Mouse (Mus musculus) kidney, adult 2 months (tissue): ENCODE measurements around the gene Tsnax. TPM values are rescaled to one million over a fixed set of nuclear protein-coding genes. Genes with fewer than 3 reads are reported as not detected.
A peak's percentile ranks its signal among the peaks of the same experiment; 100 is the strongest.

ENCODE experiments used
- DNase-seq: peaks from one replicate; pipeline ENCODE4 v3.0.0; 2021
- H3K27ac ChIP-seq: fragments of 200-500 bp; 2 replicates; pipeline ENCODE4 v1.5.1; 2012; ENCODE audit warnings: low read depth, low read length, control low read depth, inconsistent platforms; ENCODE audit not compliant: insufficient read depth
- H3K27me3 ChIP-seq: fragments of 200-500 bp; replicated peaks from 2 replicates; pipeline ENCODE4 v1.6.1; 2012; ENCODE audit warnings: mild to moderate bottlenecking, moderate library complexity, low read length, inconsistent platforms; ENCODE audit not compliant: control insufficient read depth, insufficient read depth
- H3K36me3 ChIP-seq: fragments of 200-500 bp; 2 replicates; pipeline ENCODE4 v1.6.1; 2012; ENCODE audit warnings: mild to moderate bottlenecking, moderate library complexity, low read length, inconsistent platforms; ENCODE audit not compliant: control insufficient read depth, insufficient read depth
- H3K4me1 ChIP-seq: fragments of 200-500 bp; 2 replicates; pipeline ENCODE4 v1.6.1; 2011; ENCODE audit warnings: low read length; ENCODE audit not compliant: control insufficient read depth, insufficient read depth
- H3K4me3 ChIP-seq: fragments of 200-500 bp; 2 replicates; pipeline ENCODE4 v1.5.1; 2011; ENCODE audit warnings: mild to moderate bottlenecking, low read depth, low read length, control low read depth; ENCODE audit not compliant: insufficient read depth
- CTCF ChIP-seq: fragments of 200-500 bp; conservative IDR thresholded peaks from 2 replicates; pipeline ENCODE4 v1.5.1; 2011; ENCODE audit warnings: low read depth, mild to moderate bottlenecking, control low read depth, low read length, moderate library complexity, mixed read lengths; ENCODE audit not compliant: insufficient read depth, insufficient read length
- POLR2A ChIP-seq: fragments of 200-500 bp; IDR thresholded peaks from one replicate; pipeline ENCODE4 v1.6.1; 2011; ENCODE audit warnings: low read depth, low read length, control low read depth
- WGBS: fragments of 180-500 bp; shearing (Covaris S2); methylation state at CpG from one replicate; pipeline ENCODE4 v1.1.7; 2018; 5-methylcytosine and 5-hydroxymethylcytosine counted together
- polyA plus RNA-seq: library from polyadenylated mRNA; depleted of rRNA; stranded (reverse); fragments of >200 nt; gene quantifications from 2 replicates; pipeline ENCODE4 v1.2.3, GENCODE M21; 2012; rRNA removed

Tsnax gene
- polyA plus RNA-seq, 1 experiment = 37.8 TPM

- no peak overlapping the region for H3K4me3 ChIP-seq
- H3K27ac ChIP-seq = peak overlapping the region; percentile 18; the same call in 1 of the 2 replicates
- H3K36me3 ChIP-seq = no peaks in the 10 kb centered on the region
- no peaks in the 10 kb centered on the region for H3K27me3 ChIP-seq
- whole genome bisulfite sequencing = 10% methylated on average over 4 of the region's 4 CpGs
- H3K4me1 ChIP-seq = no peaks in the 10 kb centered on the region
- DNase-seq = peak; percentile 82
- TF ChIP-seq POLR2A (no peak), CTCF (no peak)
Observed at GRCm38 (mm10) chr8:125083746-125084145, 70.9 kb downstream of the Tsnax start.

Other genes with a start within 250 kb of the Tsnax start
- gene Trim67, start 219.9 kb upstream of the Tsnax start, polyA plus RNA-seq = 0.14 and 0.30 TPM in 2 replicates
- 69.7 and 72.9 TPM in 2 replicates for gene Gnpat, start 150.0 kb upstream of the Tsnax start, polyA plus RNA-seq
- gene 2810004N23Rik, start 149.9 kb upstream of the Tsnax start, polyA plus RNA-seq = 13.6 and 13.8 TPM in 2 replicates
- gene Exoc8, start 115.3 kb upstream of the Tsnax start, polyA plus RNA-seq = 8.2 and 8.4 TPM in 2 replicates
- 8.3 and 9.5 TPM in 2 replicates for gene Sprtn, start 115.1 kb upstream of the Tsnax start, polyA plus RNA-seq
- 35.8 and 38.8 TPM in 2 replicates for gene Egln1, start 63.7 kb upstream of the Tsnax start, polyA plus RNA-seq
- 0.46 and 0.58 TPM in 2 replicates for gene Disc1, start 41.2 kb downstream of the Tsnax start, polyA plus RNA-seq